Mouse (Mus musculus): ENCODE data around the gene Ccdc102a. TPM values are rescaled to one million over a fixed set of nuclear protein-coding genes. Genes with fewer than 3 reads are reported as not detected.

The Ccdc102a gene
- total RNA-seq (2021): 1 to 10 TPM; 4.9 to 5.5 TPM

GRCm38 (mm10) chr8:94917851-94918495 is at the start of gene Ccdc102a:
Gene Ccdc102a (minus strand): TSS chr8:94918098.
- intact Hi-C loops (cut with DNase I): no loop called here
- DNase-seq: peak; percentile 40

- intact Hi-C loops (cut with DNase I): no loop called here
- no peak for DNase-seq
Observed at GRCm38 (mm10) chr8:94967554-94967953, 49.7 kb upstream of the Ccdc102a start.

- DNase-seq: no peak
- intact Hi-C loops (cut with DNase I): no loop called here
Observed at GRCm38 (mm10) chr8:94967071-94967470, 49.2 kb upstream of the Ccdc102a start.

GRCm38 (mm10) chr8:94966578-94966977 is 48.7 kb upstream of the Ccdc102a start:
- intact Hi-C loops (cut with DNase I): no loop called here
- no peak for DNase-seq

- intact Hi-C loops (cut with DNase I): no loop called here
- DNase-seq: no peak
Observed at GRCm38 (mm10) chr8:94964828-94965227, 46.9 kb upstream of the Ccdc102a start.

GRCm38 (mm10) chr8:94962201-94962600 is 44.3 kb upstream of the Ccdc102a start:
- intact Hi-C loops (cut with DNase I): no loop called here
- no peak for DNase-seq

- no peak for DNase-seq
- intact Hi-C loops (cut with DNase I): no loop called here
Observed at GRCm38 (mm10) chr8:94956078-94956574, 38.2 kb upstream of the Ccdc102a start.

GRCm38 (mm10) chr8:94954921-94955758 is 37.2 kb upstream of the Ccdc102a start:
- intact Hi-C loops (cut with DNase I): loop anchor here (5.0 kb wide), 2 partner anchors 47 to 377 kb away; partner anchors contain the start of genes Usb1 and Zfp319
- peak; percentile 49 for DNase-seq

GRCm38 (mm10) chr8:94954368-94954737 is 36.5 kb upstream of the Ccdc102a start:
- intact Hi-C loops (cut with DNase I): loop anchor here (5.0 kb wide), 2 partner anchors 48 to 378 kb away; partner anchors contain the start of genes Usb1 and Zfp319
- DNase-seq: peak; percentile 61

GRCm38 (mm10) chr8:94953624-94954367 is 35.9 kb upstream of the Ccdc102a start:
- intact Hi-C loops (cut with DNase I): loop anchor here (5.0 kb wide), 2 partner anchors 49 to 379 kb away; partner anchors contain the start of genes Usb1 and Zfp319
- no peak for DNase-seq

GRCm38 (mm10) chr8:94952086-94952485 is 34.2 kb upstream of the Ccdc102a start:
- DNase-seq: peak; percentile 19
- intact Hi-C loops (cut with DNase I): loop anchor here (5.0 kb wide), 2 partner anchors 50 to 380 kb away; partner anchors contain the start of genes Usb1 and Zfp319

GRCm38 (mm10) chr8:94950458-94950857 is 32.6 kb upstream of the Ccdc102a start:
- no peak for DNase-seq

GRCm38 (mm10) chr8:94950046-94950445 is 32.1 kb upstream of the Ccdc102a start:
- intact Hi-C loops (cut with DNase I): loop anchor here (5.0 kb wide), 2 partner anchors 52 to 382 kb away; partner anchors contain the start of genes Usb1 and Zfp319
- DNase-seq: peak; percentile 78

More at GRCm38 (mm10) chr8:94950458-94950857, 32.6 kb upstream of the Ccdc102a start:
- intact Hi-C loops (cut with DNase I): loop anchor here (5.0 kb wide), 2 partner anchors 52 to 382 kb away; partner anchors contain the start of genes Usb1 and Zfp319

- intact Hi-C loops (cut with DNase I): loop anchor here (10.0 kb wide), 1 partner anchor 256 kb away; the partner anchor contains the start of gene Kifc3
- no peak for DNase-seq
Observed at GRCm38 (mm10) chr8:94949010-94949409, 31.1 kb upstream of the Ccdc102a start.

- intact Hi-C loops (cut with DNase I): loop anchor here (10.0 kb wide), 1 partner anchor 256 kb away; the partner anchor contains the start of gene Kifc3
Observed at GRCm38 (mm10) chr8:94948421-94948820, 30.5 kb upstream of the Ccdc102a start.

GRCm38 (mm10) chr8:94945185-94945584 is 27.3 kb upstream of the Ccdc102a start:
- intact Hi-C loops (cut with DNase I): loop anchor here (10.0 kb wide), 1 partner anchor 260 kb away; the partner anchor contains the start of gene Kifc3
- no peak for DNase-seq

More at GRCm38 (mm10) chr8:94948421-94948820, 30.5 kb upstream of the Ccdc102a start:
- no peak for DNase-seq

- intact Hi-C loops (cut with DNase I): loop anchor here (10.0 kb wide), 1 partner anchor 262 kb away; the partner anchor contains the start of gene Kifc3
Observed at GRCm38 (mm10) chr8:94942566-94942965, 24.7 kb upstream of the Ccdc102a start.

GRCm38 (mm10) chr8:94935172-94935571 is 17.3 kb upstream of the Ccdc102a start:
- no peak for DNase-seq
- intact Hi-C loops (cut with DNase I): no loop called here

More at GRCm38 (mm10) chr8:94942566-94942965, 24.7 kb upstream of the Ccdc102a start:
- DNase-seq: peak; percentile 52

GRCm38 (mm10) chr8:94933918-94934317 is 16.0 kb upstream of the Ccdc102a start:
- no peak for DNase-seq
- intact Hi-C loops (cut with DNase I): no loop called here

GRCm38 (mm10) chr8:94928227-94928626 is 10.3 kb upstream of the Ccdc102a start:
- DNase-seq: no peak
- intact Hi-C loops (cut with DNase I): no loop called here

All from left cerebral cortex, postnatal 4 days (tissue).